Mouse (Mus musculus) cerebellum, postnatal 25 days (tissue): ENCODE measurements at regions not wholly inside any gene's neighbourhood (a gene's known extent, or its start where the extent isn't known, plus 50 kb on each side); places are given as distances from the start of the nearest gene placed in this dataset.

Source experiments
- DNase-seq, 2 experiments: peaks; one replicate each; pipeline ENCODE4 v3.0.0; 2021; ENCODE audit warnings: mixed read lengths in 2 of 2

DNA sequence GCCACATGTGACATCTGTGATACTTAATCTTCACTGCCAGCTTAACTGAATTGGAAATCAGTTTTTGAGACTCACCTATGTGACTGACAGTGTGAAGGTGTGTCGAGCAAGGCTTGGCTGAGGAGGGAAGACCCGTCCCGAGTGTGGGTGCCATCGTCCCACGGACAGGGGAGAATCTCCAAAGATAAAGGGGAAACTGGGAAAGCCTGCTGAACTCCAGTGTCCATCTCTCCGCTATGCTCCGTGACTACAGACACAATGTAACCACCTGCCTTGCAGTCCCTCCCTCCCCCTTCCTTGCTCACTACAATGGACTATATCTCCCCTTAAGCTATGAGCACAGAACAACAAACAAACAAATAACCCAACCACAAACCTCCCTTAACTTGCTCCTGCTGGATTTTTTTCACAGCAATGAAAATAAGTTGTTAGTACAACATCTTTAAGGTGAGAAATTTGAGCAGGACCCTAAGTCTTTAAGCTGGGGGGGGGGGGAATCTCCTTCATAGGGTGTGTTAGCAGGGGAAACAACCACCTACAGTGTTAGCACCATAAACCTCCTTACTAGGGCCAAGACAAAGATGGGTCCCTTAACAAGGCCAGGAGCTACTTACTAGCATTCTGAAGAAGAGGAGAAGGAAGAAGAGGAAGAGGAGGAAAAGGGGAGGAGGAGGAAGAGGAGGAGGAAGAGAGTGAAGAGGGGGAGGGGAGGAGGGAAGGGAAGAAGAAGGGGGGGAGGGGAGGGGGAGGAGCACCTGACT lies 144.0 kb upstream of the Nfe2l3 start:
- no peak for DNase-seq

DNA sequence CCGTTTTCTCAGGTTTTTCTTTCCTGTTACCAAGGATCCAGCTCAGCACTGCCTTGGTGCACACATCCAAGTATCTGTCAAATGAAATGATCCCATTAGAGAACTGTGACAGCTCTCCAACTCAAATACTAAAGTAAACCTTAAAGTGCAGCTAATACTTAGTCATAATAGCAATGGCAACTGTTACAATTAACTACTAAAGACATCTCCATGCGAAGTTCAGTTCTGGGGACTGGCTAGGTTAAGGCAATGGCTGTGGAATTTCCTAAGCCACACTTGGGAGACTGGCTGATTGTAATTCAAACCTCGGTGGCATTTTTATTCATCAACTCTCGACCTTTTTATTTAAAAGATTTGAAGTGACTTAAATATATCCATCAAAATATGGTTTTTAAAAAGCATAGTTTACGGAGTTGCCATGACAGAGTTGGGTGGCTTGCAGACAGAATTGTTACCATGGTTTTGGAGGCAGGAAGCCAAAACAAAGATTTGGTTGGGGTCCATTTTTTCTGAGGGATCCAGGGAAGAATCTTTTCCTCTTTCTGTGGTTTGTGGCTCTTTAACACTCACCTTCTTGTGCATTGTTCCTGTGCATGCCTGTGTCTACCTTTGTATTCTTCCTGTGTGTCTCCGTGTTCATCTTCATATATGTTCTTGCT lies 143.3 kb upstream of the Nfe2l3 start:
- no peak for DNase-seq

DNA sequence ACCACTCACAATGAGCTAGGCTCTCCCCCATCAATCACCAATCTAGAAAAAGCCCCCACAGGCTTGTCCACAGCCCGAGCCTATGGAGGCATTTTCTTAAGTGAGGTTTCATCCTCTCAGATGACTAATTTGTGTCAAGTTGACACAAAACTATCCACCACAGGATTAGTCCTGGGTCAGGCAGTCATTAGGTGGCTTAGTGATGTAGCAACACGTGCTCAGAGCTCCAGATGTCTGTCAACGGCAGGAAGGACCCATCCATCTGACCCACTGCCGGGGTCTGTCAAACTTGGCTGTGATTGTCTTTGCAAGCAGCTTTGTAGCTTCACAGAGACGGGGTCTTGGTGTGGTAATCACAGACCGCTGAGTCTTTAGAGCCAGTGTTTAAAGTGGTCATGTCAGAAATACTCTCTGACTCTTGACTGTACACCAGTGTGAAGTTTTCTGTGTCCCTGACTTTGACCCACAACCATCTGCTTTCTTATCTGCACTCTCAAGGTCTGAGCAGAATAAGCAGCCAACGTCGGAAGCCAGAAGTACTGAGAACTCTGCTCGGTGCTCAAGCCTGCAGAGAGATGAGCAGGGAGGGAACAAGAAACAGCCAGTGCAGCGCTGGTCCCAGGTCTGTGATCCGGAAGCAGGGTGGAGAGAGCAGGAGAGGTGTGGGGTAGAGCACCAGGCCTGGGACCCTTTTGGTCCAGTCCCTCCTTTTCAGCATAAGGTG lies 131.6 kb upstream of the Nfe2l3 start:
- DNase-seq, result no peak

DNA sequence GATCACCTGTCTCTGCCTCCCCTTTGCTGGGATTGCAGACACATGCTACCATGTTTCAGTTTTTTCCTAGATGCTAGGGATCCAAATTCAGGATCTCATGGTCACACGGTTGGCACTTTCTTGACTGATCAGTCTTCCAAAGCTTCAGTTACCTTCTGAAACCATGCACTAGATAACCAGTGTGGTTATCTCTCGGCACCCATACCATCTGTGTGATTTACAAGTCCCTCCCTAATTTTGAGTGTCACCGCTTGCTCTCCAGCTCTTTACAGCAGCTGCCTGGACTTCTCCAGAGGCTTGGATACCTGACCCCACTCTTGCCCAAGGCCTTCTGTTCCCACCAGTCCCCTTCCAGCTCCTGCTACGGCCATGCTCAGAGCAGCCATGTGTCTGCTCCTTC lies 130.6 kb upstream of the Nfe2l3 start:
- no peak for DNase-seq

DNA sequence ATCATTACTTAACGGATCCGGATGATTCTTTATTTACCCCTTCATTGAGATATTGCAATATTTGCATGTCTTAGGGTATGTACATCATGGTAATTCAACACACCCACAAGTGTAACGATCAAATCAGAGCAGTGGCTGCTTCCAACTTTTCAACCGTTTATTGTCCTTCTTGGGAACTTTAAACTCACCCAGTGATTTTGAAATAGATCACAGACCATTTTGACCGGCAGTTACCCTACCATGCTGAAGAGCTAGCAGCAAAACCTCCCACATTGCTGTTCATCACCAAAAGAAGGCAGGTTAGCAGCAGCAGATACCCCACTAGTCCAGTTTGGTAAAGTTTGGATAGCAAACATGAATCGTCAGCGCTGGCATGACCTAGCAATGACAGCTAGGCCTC lies 130.2 kb upstream of the Nfe2l3 start:
- DNase-seq, result no peak

DNA sequence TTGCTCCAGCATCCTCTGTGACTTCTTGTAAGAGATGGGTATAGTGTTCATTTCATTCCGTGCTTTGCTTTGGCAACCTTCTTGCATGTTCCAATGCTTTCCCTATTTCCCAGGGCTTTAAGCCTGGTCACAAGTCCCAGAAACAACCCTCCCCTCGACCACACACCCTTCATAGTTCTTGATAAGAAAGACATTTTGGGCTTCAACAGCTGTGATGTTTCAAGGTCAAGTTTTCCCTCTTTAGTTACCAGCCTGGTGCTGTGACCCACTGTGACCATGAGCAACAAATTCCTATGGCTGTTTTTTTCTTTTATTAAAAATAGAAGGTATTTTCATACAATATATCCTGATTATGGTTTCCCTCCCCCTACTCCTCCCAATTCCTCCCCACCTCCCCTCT lies 114.1 kb upstream of the Nfe2l3 start:
- no peak for DNase-seq

DNA sequence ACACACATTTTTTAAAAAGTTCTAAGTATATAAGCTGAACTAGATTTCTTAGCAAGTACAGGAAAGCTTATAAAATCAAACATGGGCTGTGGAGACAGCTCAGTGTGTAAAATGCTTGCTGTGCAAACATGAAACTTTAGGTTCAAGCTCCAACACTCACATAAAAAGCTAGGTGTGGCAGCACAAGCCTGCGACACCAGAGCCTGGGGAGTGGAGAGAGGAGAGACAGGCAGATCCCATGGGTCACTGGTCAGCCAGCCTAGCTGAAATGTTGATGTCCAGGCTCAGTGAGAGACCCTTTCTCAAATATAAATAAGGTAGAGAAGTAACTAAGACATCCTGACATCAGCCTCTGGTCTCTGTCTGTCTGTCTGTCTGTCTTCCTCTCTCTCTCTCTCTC lies 112.5 kb upstream of the Nfe2l3 start:
- no peak for DNase-seq

DNA sequence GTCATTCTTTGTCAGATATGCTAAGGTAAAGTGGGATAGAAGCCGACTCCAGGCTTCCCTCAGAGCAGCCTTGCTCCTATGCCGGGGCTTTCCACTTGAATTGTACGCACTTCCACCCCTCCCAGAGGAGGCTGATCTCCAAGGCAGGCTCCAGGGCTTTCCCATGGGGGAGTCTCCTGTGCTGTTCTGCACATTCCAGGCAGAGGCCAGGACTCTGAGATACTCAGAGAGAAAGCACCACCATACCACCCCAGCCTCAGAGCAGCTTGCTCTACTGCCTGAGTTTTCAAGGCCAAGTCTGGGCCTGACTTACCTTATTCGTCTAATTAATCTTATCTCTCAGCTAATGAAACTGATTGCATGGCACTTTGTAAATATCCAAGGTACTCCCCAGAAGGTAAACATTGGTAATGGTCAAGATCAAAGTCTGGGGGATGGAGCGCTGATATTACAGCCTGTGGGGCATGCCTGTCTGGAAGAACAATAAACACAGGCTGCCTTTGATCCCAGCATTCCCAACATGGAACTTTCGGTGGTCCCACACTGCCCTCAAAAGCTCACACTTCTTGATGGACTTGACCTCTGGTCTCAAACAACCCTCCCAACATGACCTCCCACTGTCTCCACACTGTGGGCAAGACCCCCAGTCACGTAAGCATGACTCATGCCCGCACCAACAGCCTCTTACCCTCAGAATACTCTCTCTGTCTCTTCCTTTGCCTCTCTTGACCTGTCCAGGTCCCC lies 111.6 kb upstream of the Nfe2l3 start:
- no peak for DNase-seq

DNA sequence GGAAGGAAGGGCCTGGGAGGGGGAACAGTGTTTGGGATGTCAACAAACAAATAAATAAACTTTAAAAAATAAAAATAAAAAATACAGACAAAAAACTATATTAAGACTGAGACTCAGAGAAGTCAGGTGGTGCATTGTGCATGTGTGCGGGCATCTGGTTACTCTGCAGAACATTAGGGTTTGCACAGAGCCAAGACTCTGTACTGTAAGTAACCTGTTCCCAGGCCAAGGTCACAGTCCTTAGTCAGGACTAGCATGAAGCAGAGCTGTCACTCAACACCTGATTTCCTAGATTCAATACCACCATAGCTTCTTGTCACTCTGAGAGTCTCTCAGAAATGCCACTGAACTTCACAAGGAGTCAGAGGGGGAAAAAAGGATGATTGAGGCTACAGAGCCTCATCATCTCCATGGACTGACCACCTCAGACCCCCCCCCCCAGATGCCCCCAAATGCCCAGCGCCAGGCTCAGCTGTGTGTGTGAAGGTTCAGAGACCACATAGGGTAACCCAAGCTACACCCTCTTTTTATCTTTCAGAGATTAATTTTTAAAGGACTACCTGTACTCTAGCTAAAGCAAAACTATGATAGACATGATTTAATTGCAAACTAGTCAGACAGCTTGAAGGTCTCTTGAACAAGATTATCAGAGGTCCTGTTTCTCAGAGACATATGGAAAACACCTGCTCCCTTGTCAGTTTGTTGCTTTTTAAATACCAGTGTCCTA lies 106.2 kb upstream of the Nfe2l3 start:
- no peak for DNase-seq

DNA sequence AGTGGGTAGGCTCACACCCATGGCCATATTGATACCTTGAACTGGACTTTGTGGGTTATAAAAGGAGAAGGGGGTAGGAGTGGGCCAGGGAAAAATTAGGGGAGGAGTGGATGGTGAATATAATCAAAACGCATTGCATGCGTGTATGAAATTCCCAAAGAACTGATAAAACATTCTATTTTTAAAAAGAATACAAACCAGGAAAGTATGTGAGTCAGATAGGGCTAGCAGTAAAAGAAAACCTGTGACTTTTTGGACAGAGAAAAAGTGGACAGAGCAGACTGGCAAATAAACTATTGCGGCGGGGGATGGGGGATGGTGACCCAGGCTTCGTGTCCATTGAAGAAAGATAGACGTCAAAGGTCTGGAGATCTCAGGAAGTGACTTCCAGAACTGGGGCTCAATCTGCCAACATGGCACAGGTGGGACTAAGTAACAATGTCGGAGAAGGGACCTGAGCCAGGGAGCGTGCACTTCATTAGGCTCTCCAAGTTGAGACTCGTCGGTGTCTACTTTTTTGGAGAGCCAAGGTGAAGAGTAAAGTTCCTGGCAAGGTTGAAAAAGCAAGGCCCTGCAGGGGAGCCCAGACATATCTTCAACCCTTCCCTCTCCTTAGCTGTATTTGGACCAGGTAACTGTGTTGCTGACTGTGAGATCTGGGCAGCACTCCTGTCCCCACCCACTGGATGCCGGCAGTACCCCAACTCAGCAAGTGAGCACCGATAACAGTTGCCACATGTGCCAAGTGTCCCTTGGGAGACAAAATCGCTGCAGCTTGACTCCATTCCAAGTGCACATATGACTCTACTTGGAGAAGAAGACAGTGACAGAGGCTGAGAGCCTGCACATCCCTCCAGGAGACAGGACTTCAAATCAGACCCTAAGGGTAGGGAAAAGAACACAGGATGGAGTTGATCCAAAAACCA lies 103.1 kb upstream of the Nfe2l3 start:
- DNase-seq, result no peak

DNA sequence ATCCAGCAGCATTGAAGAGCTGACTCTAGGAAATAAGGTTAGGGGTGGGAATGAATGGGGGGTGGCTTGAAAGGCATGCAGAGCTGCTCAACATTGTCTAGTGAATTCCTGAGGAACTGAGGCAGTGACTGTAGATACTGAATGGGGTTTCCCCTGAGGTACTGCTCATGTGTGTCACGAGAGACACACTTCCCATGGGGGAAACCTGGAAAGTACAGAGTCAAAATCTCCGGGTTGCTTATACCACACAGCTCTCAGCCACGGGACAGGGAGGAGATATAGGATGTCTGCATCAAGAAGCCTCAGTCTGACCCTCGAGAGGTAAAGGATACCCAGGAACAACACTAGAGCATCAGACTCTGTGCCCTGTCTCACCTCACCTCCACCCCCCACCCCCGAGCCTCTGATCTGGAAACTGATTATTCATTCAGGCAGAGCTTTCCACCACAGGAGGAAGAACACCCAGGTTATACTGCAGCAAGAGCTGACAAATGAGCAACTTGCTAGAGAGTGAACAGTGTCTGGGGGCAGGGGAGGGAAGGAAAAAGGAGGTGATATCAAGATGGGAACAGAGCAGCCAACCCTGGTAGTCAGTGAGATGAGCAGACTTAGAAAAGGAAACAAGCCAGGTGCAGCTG lies 102.3 kb upstream of the Nfe2l3 start:
- DNase-seq, result no peak

DNA sequence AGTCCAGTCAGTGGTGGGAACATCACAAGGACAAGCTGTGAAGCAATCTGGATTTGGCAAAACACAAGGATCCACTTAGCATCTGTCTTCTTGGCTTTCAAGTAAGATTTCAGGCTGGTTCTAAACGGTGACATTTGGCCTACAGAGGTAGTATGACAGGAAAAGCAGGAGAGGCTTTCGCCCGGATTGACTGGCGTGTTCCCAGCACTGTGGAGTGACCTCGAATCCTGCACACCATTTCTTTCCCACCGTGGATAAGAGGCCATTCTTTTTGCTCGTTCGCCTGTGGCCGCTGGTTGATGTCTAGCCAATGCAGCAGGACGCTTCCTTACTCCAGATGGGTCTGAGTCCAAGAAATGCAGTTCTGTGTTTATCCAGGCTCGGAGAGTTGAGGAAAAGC lies 99.6 kb upstream of the Nfe2l3 start:
- DNase-seq, result peak in 1 of 2 experiments; percentile 9

DNA sequence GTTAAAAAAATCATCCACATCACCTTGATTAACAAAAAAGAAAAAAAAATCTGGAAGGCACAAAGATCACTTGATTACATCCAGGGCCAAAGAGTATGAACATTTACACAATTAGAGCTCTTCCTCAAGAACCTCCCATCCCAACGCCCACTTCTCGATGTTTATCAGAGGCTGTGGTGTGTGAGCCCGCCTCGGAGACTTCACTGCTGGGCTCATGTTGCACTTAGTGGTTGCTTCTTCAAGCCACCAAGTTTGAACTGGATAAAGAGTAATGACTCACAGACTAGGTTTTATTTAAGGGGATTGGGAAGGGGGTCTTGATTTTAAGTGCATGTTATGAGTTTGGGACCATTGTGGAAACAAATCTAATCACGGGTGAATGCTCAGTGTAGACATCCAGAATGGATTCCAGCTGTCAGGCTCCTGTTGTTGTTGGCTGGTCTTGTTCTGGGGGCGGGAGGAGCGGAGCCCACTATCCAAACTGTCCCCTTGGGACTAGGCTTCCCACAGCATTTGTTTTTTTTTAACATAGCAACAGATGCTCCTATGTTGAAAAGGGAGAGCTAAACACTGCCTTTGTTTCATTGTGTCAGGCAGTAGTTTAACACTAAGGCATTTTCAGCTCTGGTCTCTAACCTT lies 98.6 kb upstream of the Nfe2l3 start:
- DNase-seq, result no peak

DNA sequence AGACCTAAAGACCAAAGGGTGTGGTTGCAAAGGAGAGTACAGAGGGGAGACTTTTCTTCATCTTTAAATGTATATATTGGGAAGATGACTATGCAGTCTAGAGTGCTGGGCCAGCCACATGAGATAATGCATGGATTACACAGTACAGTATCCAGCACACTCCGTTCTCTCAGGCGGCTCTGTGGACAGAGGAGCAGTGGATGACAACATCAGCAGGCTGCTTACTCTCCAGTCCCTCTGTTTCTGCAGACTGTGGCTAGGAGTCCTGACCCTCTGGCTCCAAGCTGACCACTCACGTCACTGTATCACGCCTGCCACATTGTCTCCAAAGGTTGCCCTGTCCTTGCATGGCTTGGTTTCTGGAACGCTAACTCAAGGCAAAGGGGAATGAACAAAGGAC lies 97.2 kb upstream of the Nfe2l3 start:
- DNase-seq, result no peak

DNA sequence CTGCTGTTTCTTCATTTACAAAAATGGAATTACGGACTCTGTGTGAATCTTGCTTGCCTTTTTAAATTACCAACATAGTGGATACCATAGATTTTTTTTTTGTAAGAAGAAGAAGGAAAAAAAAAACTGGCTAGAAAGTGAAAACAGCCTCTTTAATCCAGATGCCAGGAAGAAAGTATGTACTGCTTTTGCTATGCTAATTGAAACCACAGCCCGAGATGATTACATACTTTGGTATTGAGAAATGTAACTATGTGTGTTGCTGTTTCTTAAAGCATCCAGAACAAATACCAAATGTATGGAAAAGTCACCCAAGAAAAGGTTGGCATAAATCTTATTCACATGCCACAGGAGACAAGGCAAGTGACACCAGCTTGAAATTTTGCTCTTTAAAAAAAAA lies 93.2 kb upstream of the Nfe2l3 start:
- no peak for DNase-seq

DNA sequence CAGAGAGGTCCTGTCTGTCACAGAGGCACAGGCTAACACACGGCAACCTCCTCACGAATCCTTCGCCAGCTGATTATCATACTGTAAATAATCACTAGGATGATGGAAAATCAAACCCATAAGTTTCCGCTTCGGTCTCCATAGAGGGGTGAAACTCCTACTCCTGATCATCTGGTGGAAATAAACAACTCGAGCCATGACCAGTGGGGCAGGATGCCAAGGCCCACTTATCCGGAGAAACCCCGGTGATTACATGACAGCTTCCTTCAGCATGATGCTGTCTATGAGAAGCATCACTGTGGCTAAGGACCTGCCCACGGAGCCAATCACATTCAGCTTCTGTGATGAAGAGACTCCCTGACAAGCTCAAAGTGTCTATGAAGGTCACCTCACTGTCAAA lies 84.7 kb upstream of the Nfe2l3 start:
- DNase-seq, result no peak

DNA sequence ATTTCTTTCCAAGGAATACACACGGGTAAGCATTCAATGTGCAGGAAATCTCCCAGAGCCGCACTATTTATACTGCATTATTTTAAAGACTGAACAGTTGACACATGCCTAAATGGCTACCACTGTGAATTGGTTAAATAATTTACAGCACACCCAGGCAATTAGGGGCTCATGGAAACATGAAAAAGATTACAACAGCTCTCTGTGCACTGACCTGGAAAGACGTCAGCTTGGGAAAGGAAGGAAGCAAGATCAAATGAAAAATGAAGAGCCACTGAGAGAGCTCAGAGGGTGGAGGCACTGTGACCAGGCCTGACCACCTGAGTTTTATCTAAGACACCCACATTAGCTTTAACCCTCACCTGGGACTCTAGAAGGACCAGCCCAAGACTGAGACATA lies 82.7 kb upstream of the Nfe2l3 start:
- DNase-seq, result no peak

DNA sequence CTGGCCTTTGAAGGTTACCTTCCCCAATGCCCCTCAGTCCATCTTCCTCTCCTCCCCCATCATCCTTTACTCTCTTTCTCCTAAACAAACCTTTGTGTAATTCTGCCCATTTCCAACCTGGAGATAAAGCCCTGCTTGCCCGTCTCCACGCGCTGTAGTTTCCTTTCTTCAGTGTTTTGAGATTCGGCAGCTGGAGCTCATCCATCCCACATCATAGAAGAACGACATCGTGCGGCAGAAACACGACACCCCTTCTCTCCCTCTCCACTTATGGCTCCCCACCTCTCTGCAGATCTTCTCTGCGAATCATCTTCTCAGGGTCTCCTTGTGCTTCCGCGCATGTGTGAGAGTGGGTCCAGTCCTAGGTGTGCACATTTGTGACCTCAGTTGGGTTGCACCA lies 77.4 kb upstream of the Nfe2l3 start:
- no peak for DNase-seq

DNA sequence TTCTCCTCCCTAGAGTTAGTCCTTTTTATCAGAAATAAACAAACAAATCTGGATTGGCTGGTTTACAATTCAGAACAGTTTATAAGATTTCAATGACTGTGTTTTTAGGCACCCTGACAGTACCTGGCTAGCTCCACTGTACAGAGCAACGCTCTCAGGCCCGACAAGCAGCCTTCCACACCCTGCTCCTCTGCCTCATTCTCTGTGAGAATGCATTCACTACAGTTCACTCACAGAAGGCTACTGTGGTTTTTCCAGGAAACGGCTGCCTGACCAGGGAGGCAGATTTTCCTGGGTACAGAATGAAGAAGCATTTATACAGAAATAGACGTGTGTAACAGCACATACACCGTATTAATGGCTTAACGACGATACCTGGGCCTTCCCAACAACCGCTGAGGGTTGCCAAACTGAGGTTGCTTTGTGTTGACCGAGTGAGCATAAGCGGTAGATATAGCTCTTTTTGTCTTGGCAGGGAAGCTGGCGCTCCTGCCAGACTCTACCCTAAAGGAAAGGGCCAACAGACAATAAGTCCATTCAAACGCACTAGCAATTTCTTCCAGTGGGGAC lies 70.8 kb upstream of the Nfe2l3 start:
- no peak for DNase-seq
